Mouse (Mus musculus) duodenum, adult 2 months (tissue): ENCODE measurements around the gene Elp4. TPM values are rescaled to one million over a fixed set of nuclear protein-coding genes. Genes with fewer than 3 reads are reported as not detected.

ENCODE experiments used
- polyA plus RNA-seq: library from polyadenylated mRNA; depleted of rRNA; stranded (reverse); fragments of >200 nt; gene quantifications from 2 replicates; pipeline ENCODE4 v1.2.3, GENCODE M21; 2012; ENCODE audit warnings: low replicate concordance; rRNA removed

Gene Elp4
- polyA plus RNA-seq, result 2.7 and 5.2 TPM in 2 replicates

DNA sequence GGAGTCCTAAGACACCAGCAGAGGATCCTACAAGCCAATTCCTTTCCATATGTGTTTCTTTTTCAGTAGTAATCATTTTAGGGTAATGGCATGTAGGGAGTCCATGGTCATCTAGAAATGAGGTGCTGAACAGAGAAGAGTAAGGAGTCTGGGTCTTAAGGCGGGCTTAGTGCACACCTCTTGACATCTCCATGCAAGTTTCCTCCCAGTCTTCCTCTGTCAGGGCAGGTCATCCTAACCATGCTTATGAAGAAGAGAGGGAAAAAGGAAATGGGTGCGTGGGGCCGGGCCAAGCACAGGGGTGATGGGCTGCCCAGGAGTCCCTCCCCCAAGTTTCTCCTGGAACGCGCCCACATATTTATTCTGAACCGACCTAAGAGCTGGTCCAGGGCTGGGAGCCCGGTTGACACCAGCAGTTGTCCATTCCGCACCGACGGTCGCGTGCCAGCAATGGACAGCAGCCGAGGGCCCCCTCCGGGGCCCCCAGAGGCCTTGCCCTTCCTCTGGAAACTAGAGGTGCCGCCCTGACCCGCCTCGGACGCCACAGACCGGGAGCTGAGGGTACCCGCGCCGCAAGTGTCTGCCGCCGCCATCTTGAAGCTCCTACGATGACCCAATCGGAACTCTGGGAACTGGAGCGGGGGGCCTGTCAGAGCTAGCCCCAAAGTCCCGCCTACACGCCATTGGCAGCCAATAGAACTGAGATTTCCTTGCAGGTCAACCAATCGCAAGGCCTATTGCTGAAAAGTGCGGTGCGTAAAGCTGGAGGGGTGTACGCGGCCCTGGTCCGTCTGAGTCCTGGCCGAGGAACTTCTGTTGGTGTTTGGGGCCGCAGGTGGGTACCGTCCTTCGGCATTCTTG lies at the start of gene Elp4, which contains the start of gene Immp1l:
Gene Elp4, minus strand, starts transcription at position 669 of the 861 bp plus-strand sequence.
Gene Immp1l, plus strand, starts transcription at position 743 of the 861 bp plus-strand sequence.

GRCm38 (mm10) chr2:105668271-105669270 lies 235.8 kb downstream of the Elp4 start, which contains the start of gene Pax6:
Gene Pax6, plus strand, starts transcription at chr2:105668900.

Other genes with a start within 250 kb of the Elp4 start
- 0.79 and 1.0 TPM in 2 replicates for gene Pax6, start 235.7 kb downstream of the Elp4 start, polyA plus RNA-seq
- gene Immp1l, start 74 bp upstream of the Elp4 start, polyA plus RNA-seq, result 1.2 and 1.6 TPM in 2 replicates
- gene Dnajc24, start 99.0 kb upstream of the Elp4 start, polyA plus RNA-seq, result 3.8 and 4.6 TPM in 2 replicates